Mouse (Mus musculus): ENCODE data around the gene Gm10382. TPM values are rescaled to one million over a fixed set of nuclear protein-coding genes. Genes with fewer than 3 reads are reported as not detected.
A peak's percentile ranks its signal among the peaks of the same experiment; 100 is the strongest.
"Not testable (repeated sequence)": the region's sequence is repeated elsewhere in the genome, so short reads cannot be mapped to it uniquely, and the experiment has no call there.

The Gm10382 gene
- polyA plus RNA-seq, 1 experiment from 2014 or later = 0.56 TPM

DNA sequence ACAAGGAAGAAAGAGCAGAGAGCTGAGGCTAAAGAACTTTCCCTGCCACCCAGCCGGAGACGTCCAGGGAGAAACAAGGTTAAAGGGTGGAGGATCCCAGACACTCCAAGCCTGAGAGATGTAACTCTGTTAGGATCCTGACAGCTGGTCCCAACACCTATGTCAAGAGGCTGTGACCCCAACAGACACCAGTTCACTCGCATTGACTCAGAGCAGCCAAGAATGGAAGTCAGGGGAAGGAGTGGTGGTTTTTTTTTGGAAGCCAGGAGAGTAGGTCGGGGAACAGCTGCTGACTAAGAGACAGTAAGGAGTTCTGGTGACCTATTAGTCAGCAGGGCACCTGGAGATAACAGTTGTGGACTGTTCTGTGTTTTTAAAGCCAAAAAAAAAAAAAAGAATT is 17.1 kb upstream of the Gm10382 start:
- Histone ChIP-seq H3K36me3 (no peaks in the 10 kb centered on the region), H3K27ac (no peak overlapping the region), H3K4me2 (no peak overlapping the region), H3K4me3 (no peak overlapping the region), H3K4me1 (no peaks in the 10 kb centered on the region), H3K9ac (no peak overlapping the region), H3K27me3 (no peaks in the 10 kb centered on the region), H3K9me3 (no peaks in the 10 kb centered on the region)
- WGBS = 69% methylated on average over 4 of the region's 4 CpGs
- ATAC-seq (ENCODE audit: borderline replicate concordance, extremely low read depth, low FRiP score, low TSS enrichment) = no peak

GRCm38 (mm10) chr5:125375871-125376270 is 13.3 kb upstream of the Gm10382 start:
- no peak for ATAC-seq (ENCODE audit: borderline replicate concordance, extremely low read depth, low FRiP score, low TSS enrichment)
- Histone ChIP-seq H3K27ac (no peak overlapping the region), H3K27me3 (no peaks in the 10 kb centered on the region), H3K4me3 (no peak overlapping the region), H3K9ac (no peak overlapping the region), H3K4me1 (no peaks in the 10 kb centered on the region), H3K36me3 (no peaks in the 10 kb centered on the region), H3K9me3 (no peaks in the 10 kb centered on the region), H3K4me2 (no peak overlapping the region)
- 85% methylated on average over 2 of the region's 2 CpGs for WGBS

GRCm38 (mm10) chr5:125377214-125377613 is 11.9 kb upstream of the Gm10382 start:
- no peaks in the 10 kb centered on the region for H3K27me3 ChIP-seq
- H3K4me3 ChIP-seq = no peak overlapping the region
- H3K4me2 ChIP-seq = no peak overlapping the region
- no peak for ATAC-seq (ENCODE audit: borderline replicate concordance, extremely low read depth, low FRiP score, low TSS enrichment)
- no peak overlapping the region for H3K27ac ChIP-seq
- H3K9ac ChIP-seq = no peak overlapping the region
- H3K9me3 ChIP-seq = no peaks in the 10 kb centered on the region
- 58% methylated on average over 7 of the region's 7 CpGs for WGBS
- 0 out of 2 replicates have a peak, but pooled peaks cover 5% of the 10 kb centered on the region for H3K4me1 ChIP-seq
- H3K36me3 ChIP-seq = no peaks in the 10 kb centered on the region

- WGBS = 77% methylated on average over 5 of the region's 5 CpGs
- Histone ChIP-seq H3K4me1 (0 out of 2 replicates have a peak, but pooled peaks cover 7% of the 10 kb centered on the region), H3K4me2 (no peak overlapping the region), H3K27me3 (no peaks in the 10 kb centered on the region), H3K36me3 (peaks cover 3% of the 10 kb centered on the region; the same call in 1 of the 2 replicates), H3K4me3 (no peak overlapping the region), H3K9me3 (no peaks in the 10 kb centered on the region), H3K9ac (no peak overlapping the region), H3K27ac (no peak overlapping the region)
- no peak for ATAC-seq (ENCODE audit: borderline replicate concordance, extremely low read depth, low FRiP score, low TSS enrichment)
Measured at GRCm38 (mm10) chr5:125378919-125379318, 10.2 kb upstream of the Gm10382 start.

GRCm38 (mm10) chr5:125381954-125382672 is 7.0 kb upstream of the Gm10382 start:
- Histone ChIP-seq H3K27ac (no peak overlapping the region), H3K4me2 (no peak overlapping the region), H3K27me3 (no peaks in the 10 kb centered on the region), H3K4me1 (peaks cover 24% of the 10 kb centered on the region), H3K9ac (no peak overlapping the region), H3K4me3 (no peak overlapping the region), H3K36me3 (peaks cover 24% of the 10 kb centered on the region), H3K9me3 (no peaks in the 10 kb centered on the region)
- 54% methylated on average over 5 of the region's 5 CpGs for WGBS
- ATAC-seq (ENCODE audit: borderline replicate concordance, extremely low read depth, low FRiP score, low TSS enrichment) = no peak

DNA sequence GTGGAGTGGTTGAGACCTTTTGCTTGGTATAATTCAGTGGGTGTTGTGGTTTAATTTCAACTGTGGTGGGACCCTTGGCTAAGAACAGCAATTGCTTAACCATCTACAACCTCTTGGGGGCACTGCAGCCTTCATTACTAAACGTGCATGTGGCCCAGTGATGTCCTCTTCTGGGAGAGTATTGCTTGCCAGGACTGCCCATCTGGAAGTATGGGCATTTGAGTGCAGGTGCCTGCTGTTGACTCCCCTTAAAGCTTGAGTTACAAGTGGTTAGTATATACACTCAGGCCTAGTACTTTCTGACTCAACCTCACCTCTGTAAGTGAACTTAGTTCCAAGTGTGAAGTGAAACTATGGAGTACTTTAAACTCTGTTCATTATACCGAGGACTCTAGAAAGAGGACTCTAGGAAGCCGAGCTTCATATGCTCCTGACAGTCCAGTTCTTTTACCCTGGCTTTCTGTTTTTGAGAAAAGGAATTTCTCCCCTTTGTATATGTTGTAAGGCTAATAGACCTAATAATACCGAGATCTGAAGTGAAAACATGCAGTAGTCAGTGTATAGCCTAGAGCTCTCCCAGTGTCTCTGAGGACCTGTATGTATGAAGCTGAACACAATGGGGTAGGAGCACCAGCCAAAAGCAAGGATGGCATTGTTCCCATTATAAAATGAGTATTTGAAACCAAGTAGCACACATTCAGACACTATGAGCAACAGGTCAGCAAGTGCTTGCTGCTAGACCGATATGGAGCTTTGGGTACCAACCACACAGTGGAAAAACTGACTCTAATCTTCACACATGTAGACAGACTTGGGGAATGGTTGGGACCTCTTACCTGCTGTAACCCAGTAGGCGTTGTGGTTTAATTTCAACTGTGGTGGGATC is 6.2 kb upstream of the Gm10382 start:
- Histone ChIP-seq H3K27ac (peak overlapping the region; percentile 23; the same call in 1 of the 2 replicates), H3K27me3 (no peaks in the 10 kb centered on the region), H3K4me2 (no peak overlapping the region), H3K9ac (no peak overlapping the region), H3K4me3 (no peak overlapping the region), H3K36me3 (peaks cover 24% of the 10 kb centered on the region), H3K4me1 (peaks cover 24% of the 10 kb centered on the region), H3K9me3 (no peaks in the 10 kb centered on the region)
- 45% methylated on average over 6 of the region's 6 CpGs for WGBS
- peak; percentile 84 for ATAC-seq (ENCODE audit: borderline replicate concordance, extremely low read depth, low FRiP score, low TSS enrichment)

DNA sequence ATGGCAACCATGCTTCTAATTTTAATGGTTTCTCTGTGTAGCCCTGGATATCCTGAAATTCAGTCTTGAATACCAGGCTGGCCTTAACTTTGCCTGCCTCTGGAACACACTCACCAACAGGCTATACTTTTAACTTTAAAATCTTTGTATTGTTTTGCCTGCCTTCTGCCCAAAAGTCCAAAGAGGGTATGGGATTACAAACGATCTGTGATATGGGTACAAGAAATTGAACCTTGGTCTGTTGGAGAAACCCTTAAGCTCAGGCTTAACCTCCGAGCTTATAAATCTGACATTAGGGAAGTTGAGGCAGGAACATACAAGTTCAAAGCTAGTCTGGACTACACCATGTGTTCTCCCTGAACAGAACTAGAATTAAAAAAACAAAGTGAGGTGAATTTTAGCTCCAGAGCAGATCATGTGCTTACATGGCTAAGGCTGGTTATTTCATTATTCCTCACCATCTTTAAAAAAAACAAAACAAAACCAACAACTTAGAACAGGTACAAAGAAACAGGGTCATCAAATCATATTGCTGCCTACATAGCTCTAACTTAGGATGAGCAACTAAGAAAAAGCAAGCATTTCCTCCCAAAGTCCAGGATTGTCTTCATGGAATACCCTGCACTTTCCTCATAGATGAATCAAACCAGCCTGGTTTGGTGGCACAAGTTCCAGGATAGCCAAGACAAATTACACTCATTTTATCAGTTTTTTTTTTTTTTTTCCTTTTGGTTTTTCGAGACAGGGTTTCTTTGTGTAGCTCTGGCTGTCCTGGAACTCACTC is 5.3 kb upstream of the Gm10382 start:
- no peak overlapping the region for H3K9ac ChIP-seq
- ATAC-seq (ENCODE audit: borderline replicate concordance, extremely low read depth, low FRiP score, low TSS enrichment) = no peak
- no peak overlapping the region for H3K4me2 ChIP-seq
- peaks cover 31% of the 10 kb centered on the region for H3K4me1 ChIP-seq
- H3K36me3 ChIP-seq = peaks cover 24% of the 10 kb centered on the region
- H3K27ac ChIP-seq = no peak overlapping the region
- no peaks in the 10 kb centered on the region for H3K27me3 ChIP-seq
- no peaks in the 10 kb centered on the region for H3K9me3 ChIP-seq
- 66% methylated on average over 3 of the region's 3 CpGs for WGBS
- H3K4me3 ChIP-seq = no peak overlapping the region

GRCm38 (mm10) chr5:125384512-125385214 is 4.5 kb upstream of the Gm10382 start:
- 70% methylated on average over 2 of the region's 2 CpGs for WGBS
- Histone ChIP-seq H3K27me3 (no peaks in the 10 kb centered on the region), H3K27ac (no peak overlapping the region), H3K4me3 (0 out of 2 replicates have a peak overlapping the region, but pooled peaks have one; percentile 0), H3K36me3 (peaks cover 24% of the 10 kb centered on the region), H3K9ac (no peak overlapping the region), H3K9me3 (no peaks in the 10 kb centered on the region), H3K4me1 (peaks cover 31% of the 10 kb centered on the region), H3K4me2 (no peak overlapping the region; the same call in 1 of the 2 replicates)
- ATAC-seq (ENCODE audit: borderline replicate concordance, extremely low read depth, low FRiP score, low TSS enrichment) = no peak

DNA sequence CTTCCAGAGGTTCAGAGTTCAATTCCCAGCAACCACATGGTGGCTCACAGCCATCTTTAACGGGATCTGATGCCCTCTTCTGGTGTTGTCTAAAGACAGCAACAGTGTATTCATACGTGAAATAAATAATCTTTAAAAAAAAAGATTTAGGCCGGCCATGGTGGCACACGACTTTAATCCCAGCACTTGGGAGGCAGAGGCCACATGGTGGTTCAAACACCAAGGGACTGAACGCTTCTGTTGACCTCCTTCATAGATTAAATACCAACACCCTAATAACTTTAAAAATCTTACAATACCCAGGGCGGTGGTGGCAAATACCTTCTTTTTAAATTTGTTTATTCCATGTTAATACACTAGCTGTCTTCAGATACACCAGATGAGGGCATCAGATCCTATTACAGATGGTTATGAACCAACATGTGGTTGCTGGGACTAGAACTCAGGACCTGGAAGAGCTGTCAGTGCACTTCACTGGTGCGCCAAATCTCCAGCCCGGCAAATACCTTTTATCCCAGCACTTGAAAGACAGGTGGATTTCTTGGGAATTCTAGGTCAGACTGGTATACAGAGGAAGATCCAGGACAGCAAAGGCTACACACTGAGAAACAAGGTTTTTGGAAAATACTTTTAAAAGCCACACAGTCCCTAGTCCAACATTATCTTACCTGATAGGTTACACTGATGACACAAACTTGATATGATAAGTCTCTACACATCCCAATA is 3.7 kb upstream of the Gm10382 start:
- Histone ChIP-seq H3K4me1 (peaks cover 32% of the 10 kb centered on the region), H3K4me3 (peak overlapping the region; percentile 6; the same call in 1 of the 2 replicates), H3K27me3 (no peaks in the 10 kb centered on the region), H3K9ac (no peak overlapping the region), H3K4me2 (no peak overlapping the region; the same call in 1 of the 2 replicates), H3K27ac (no peak overlapping the region), H3K9me3 (no peaks in the 10 kb centered on the region), H3K36me3 (peaks cover 24% of the 10 kb centered on the region)
- 65% methylated on average over 8 of the region's 8 CpGs for WGBS
- ATAC-seq (ENCODE audit: borderline replicate concordance, extremely low read depth, low FRiP score, low TSS enrichment) = no peak

DNA sequence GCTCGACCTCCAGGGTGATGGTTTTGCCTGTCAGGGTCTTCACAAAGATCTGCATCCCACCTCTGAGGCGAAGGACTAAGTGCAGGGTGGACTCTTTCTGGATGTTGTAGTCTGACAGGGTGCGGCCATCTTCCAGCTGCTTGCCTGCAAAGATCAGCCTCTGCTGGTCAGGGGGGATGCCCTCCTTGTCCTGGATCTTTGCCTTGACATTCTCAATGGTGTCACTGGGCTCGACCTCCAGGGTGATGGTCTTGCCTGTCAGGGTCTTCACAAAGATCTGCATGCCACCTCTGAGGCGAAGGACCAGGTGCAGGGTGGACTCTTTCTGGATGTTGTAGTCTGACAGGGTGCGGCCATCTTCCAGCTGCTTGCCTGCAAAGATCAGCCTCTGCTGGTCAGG is 1.8 kb upstream of the Gm10382 start:
- ATAC-seq (ENCODE audit: borderline replicate concordance, extremely low read depth, low FRiP score, low TSS enrichment); H3K27ac ChIP-seq; H3K27me3 ChIP-seq; H3K4me2 ChIP-seq; H3K9ac ChIP-seq; H3K9me3 ChIP-seq; H3K4me3 ChIP-seq: not testable (repeated sequence)
- Histone ChIP-seq H3K36me3 (peaks cover 24% of the 10 kb centered on the region), H3K4me1 (peaks cover 44% of the 10 kb centered on the region)
- 84% methylated on average over 5 of the region's 6 CpGs for WGBS
